Mouse (Mus musculus) limb, embryonic 15.5 days (tissue): ENCODE results near the gene Galp. TPM values are rescaled to one million over a fixed set of nuclear protein-coding genes. Genes with fewer than 3 reads are reported as not detected.
A peak's percentile ranks its signal among the peaks of the same experiment; 100 is the strongest.
"Not testable (repeated sequence)": the region's sequence is repeated elsewhere in the genome, so short reads cannot be mapped to it uniquely, and the experiment has no call there.

ENCODE experiments used
- ATAC-seq: fragments of 200-750 bp; cut with Nextera tagmentation; 2 replicates; pipeline ENCODE4 v1.8.0; 2017; ENCODE audit warnings: low read depth, moderate TSS enrichment; ENCODE audit not compliant: insufficient number of reproducible peaks, low FRiP score, low TSS enrichment
- H3K27ac ChIP-seq: fragments of 300-500 bp; sonication (generic); 2 replicates; pipeline ENCODE4 v1.5.1; 2015; ENCODE audit warnings: moderate library complexity, mild to moderate bottlenecking, inconsistent platforms
- H3K27me3 ChIP-seq: fragments of 300-500 bp; sonication (generic); 2 replicates; pipeline ENCODE4 v1.6.1; 2015; ENCODE audit warnings: inconsistent platforms
- H3K36me3 ChIP-seq: fragments of 300-500 bp; sonication (generic); 2 replicates; pipeline ENCODE4 v1.6.1; 2015; ENCODE audit warnings: inconsistent platforms
- H3K4me1 ChIP-seq: fragments of 300-500 bp; sonication (generic); 2 replicates; pipeline ENCODE4 v1.6.1; 2015; ENCODE audit warnings: inconsistent platforms
- H3K4me2 ChIP-seq: fragments of 300-500 bp; sonication (generic); 2 replicates; pipeline ENCODE4 v1.6.1; 2015; ENCODE audit warnings: mild to moderate bottlenecking, inconsistent platforms
- H3K4me3 ChIP-seq: fragments of 300-500 bp; sonication (generic); 2 replicates; pipeline ENCODE4 v1.5.1; 2015; ENCODE audit warnings: mild to moderate bottlenecking, inconsistent platforms
- H3K9ac ChIP-seq: fragments of 300-500 bp; sonication (generic); 2 replicates; pipeline ENCODE4 v1.6.1; 2015; ENCODE audit warnings: inconsistent platforms
- H3K9me3 ChIP-seq: fragments of 300-500 bp; sonication (generic); 2 replicates; pipeline ENCODE4 v1.6.1; 2016; ENCODE audit warnings: inconsistent platforms
- WGBS: fragments of 180-500 bp; shearing (Covaris S2); methylation state at CpG from one replicate; pipeline ENCODE4 v1.1.7; 2015; 5-methylcytosine and 5-hydroxymethylcytosine counted together
- polyA plus RNA-seq: library from polyadenylated mRNA; unstranded; fragments of >200 nt; fragmentation: Nextera tagmentation; extraction: Ambion mirVana; gene quantifications from 2 replicates; pipeline ENCODE4 v1.2.1, GENCODE M21; 2015

Galp gene
- polyA plus RNA-seq, 1 experiment from 2014 or later = not detected

- ATAC-seq = no peak
- Histone ChIP-seq H3K4me3 (no peak overlapping the region), H3K27ac (no peak overlapping the region), H3K27me3 (no peaks in the 10 kb centered on the region), H3K36me3 (no peaks in the 10 kb centered on the region), H3K4me1 (0 out of 2 replicates have a peak, but pooled peaks cover 2% of the 10 kb centered on the region), H3K4me2 (no peak overlapping the region), H3K9ac (no peak overlapping the region), H3K9me3 (no peaks in the 10 kb centered on the region)
- WGBS = 77% methylated on average over 4 of the region's 4 CpGs
Measured at GRCm38 (mm10) chr7:6162172-6162571, 34.7 kb upstream of the Galp start.

DNA sequence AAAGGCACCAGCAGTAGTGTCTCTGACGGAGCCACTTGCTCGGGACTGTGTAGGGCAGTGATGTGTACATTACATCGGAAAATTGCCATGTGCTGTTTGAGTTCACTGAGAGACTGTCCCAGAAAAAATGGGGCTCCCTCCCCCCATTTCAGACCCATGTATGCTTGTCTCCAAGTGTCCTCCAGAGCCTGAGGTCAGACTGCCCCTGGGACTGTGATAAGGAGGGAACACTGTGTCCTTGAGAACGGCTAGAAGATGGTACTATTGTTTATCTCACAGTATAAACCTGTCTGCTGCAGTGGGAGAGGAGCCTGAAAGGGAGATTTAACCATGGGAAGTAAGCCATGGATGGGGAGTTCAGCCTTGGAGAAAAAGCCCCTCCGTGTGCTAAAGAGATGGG lies 32.2 kb upstream of the Galp start:
- Histone ChIP-seq H3K9me3 (no peaks in the 10 kb centered on the region), H3K9ac (no peak overlapping the region), H3K36me3 (no peaks in the 10 kb centered on the region), H3K4me1 (no peaks in the 10 kb centered on the region), H3K4me2 (no peak overlapping the region), H3K4me3 (no peak overlapping the region), H3K27ac (no peak overlapping the region), H3K27me3 (no peaks in the 10 kb centered on the region)
- 54% methylated on average over 5 of the region's 5 CpGs for WGBS
- no peak for ATAC-seq

DNA sequence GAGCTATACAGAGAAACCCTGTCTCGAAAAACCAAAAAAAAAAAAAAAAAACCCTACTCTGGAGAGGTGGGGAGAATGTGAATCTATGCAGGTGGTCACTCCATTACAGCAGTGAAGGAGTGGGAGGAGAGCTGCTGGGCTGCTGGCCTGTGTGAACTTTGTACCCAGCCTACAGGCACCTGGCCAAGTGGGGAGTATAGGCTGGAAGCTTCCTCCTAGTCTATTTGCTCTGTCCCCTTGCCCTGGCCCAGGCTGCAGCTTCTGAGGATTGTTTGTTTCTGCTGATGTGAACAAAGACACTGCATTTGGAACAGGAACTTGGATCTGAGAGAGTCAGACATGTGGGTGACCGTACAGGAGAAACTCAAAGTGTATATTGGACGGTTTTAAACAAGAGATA lies 27.5 kb upstream of the Galp start:
- no peak overlapping the region for H3K27ac ChIP-seq
- 0 out of 2 replicates have a peak, but pooled peaks cover 4% of the 10 kb centered on the region for H3K36me3 ChIP-seq
- no peaks in the 10 kb centered on the region for H3K9me3 ChIP-seq
- WGBS = 78% methylated on average over 3 of the region's 3 CpGs
- H3K4me2 ChIP-seq = no peak overlapping the region
- H3K4me3 ChIP-seq = no peak overlapping the region
- H3K4me1 ChIP-seq = peaks cover 19% of the 10 kb centered on the region
- H3K27me3 ChIP-seq = no peaks in the 10 kb centered on the region
- no peak overlapping the region for H3K9ac ChIP-seq
- ATAC-seq = no peak

GRCm38 (mm10) chr7:6170391-6170790 lies 26.5 kb upstream of the Galp start:
- no peak overlapping the region for H3K4me2 ChIP-seq
- H3K9ac ChIP-seq = no peak overlapping the region
- peaks cover 4% of the 10 kb centered on the region; the same call in 1 of the 2 replicates for H3K36me3 ChIP-seq
- no peaks in the 10 kb centered on the region for H3K27me3 ChIP-seq
- 78% methylated on average over 9 of the region's 9 CpGs for WGBS
- no peak overlapping the region for H3K4me3 ChIP-seq
- no peaks in the 10 kb centered on the region for H3K9me3 ChIP-seq
- no peak for ATAC-seq
- H3K27ac ChIP-seq = no peak overlapping the region
- peaks cover 19% of the 10 kb centered on the region for H3K4me1 ChIP-seq

DNA sequence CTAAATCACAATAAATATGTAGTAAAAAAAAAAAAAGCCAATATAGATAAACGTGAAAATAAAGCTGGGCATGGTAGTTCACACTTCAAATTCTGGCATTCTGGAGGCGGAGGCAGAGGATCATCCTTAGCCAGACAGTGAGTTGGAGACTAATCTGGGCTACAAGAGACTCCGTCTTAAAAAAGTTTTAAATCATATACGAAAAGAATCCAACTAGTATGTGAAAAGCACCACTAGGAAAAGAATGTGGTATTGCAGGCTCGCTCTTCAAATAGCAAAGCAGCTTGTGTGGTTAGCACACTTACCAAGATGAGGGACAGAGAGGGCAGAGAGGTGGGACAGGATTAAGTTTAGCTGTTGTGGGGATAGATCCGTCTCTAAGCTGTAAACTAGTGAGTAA lies 26.0 kb upstream of the Galp start:
- H3K27me3 ChIP-seq = no peaks in the 10 kb centered on the region
- peaks cover 19% of the 10 kb centered on the region for H3K4me1 ChIP-seq
- no peaks in the 10 kb centered on the region for H3K9me3 ChIP-seq
- no peak for ATAC-seq
- H3K36me3 ChIP-seq = peaks cover 8% of the 10 kb centered on the region; the same call in 1 of the 2 replicates
- H3K27ac ChIP-seq = peak overlapping the region; percentile 86; the same call in 1 of the 2 replicates
- H3K4me3 ChIP-seq = peak overlapping the region; percentile 71
- 0 out of 2 replicates have a peak overlapping the region, but pooled peaks have one; percentile 20 for H3K9ac ChIP-seq
- 40% methylated on average over 6 of the region's 6 CpGs for WGBS
- H3K4me2 ChIP-seq = peak overlapping the region; percentile 91

DNA sequence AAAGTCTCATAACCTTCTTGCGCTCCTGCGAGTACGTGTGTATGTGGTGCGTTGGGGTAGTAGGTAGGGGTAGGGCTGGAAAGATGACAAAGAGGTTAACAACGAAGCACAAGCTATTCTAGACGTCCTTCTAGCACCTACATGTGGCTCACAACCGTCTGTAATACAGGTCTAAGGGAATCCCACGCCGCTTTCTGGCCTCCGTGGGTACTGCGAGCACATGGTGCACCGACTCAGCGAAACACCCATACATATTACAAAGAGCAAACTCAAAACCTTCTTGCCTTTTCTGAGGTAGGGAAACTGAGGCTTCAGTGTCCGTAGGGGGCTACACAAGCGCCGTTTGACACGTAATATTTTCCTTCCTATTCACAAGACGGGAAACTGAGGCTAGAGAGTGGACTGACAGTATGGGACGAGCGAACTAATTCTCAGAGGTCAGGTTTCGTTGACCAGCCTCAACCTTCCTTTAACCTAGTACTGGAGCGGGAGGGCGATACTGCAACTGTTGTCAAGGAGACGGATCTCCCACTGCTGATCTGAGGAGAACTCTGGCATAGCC lies 25.4 kb upstream of the Galp start:
- peaks cover 19% of the 10 kb centered on the region for H3K4me1 ChIP-seq
- H3K27me3 ChIP-seq = no peaks in the 10 kb centered on the region
- H3K9ac ChIP-seq = peak overlapping the region; percentile 37
- peak overlapping the region; percentile 71 for H3K4me3 ChIP-seq
- 1% methylated on average over 24 of the region's 24 CpGs for WGBS
- peak overlapping the region; percentile 91 for H3K4me2 ChIP-seq
- ATAC-seq = no peak
- H3K9me3 ChIP-seq = no peaks in the 10 kb centered on the region
- H3K27ac ChIP-seq = peak overlapping the region; percentile 86
- peaks cover 9% of the 10 kb centered on the region; the same call in 1 of the 2 replicates for H3K36me3 ChIP-seq

DNA sequence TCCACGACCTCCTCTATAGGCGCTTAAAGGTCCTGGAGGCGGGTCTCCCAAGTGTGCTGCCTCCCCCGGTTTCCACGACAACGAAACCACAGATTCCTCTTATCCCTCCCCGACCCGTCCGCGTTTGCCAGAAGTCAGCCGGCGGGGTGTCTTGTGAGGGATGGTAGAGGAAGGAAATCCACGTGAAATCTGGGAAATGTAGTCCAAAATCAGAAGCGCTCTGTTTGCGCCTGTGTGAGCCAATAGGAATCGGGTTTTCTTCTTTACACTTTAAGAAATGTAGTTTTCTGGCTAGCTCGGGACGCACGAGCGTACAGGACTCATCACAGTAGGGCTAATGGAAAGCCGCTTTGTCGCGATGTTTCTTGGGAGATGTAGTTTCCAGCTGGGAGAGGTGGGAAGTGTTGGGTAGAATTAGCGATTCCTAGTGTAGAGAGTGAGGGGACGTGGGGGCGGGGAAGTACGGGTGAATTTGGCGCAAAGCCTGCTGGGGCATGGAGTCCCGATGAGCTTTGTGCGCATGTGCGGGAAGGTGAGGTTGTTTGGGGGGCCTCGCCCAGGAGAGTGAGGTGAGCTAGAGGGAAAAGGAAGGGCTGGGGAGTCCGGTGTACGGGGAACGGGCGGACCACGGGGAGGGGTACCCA lies 24.8 kb upstream of the Galp start, which contains the start of gene Zfp444:
Zfp444 (plus strand) TSS at position 221 of the 644 bp plus-strand sequence.
- Histone ChIP-seq H3K9me3 (no peaks in the 10 kb centered on the region), H3K36me3 (peaks cover 9% of the 10 kb centered on the region; the same call in 1 of the 2 replicates), H3K4me1 (peaks cover 19% of the 10 kb centered on the region), H3K27ac (peak within 1 kb of the TSS; percentile 86), H3K9ac (peak within 1 kb of the TSS; percentile 76), H3K27me3 (no peaks in the 10 kb centered on the region), H3K4me2 (peak within 1 kb of the TSS; percentile 91), H3K4me3 (peak within 1 kb of the TSS; percentile 71)
- 1% methylated on average over 37 of the region's 37 CpGs for WGBS
- peak; percentile 98 for ATAC-seq

DNA sequence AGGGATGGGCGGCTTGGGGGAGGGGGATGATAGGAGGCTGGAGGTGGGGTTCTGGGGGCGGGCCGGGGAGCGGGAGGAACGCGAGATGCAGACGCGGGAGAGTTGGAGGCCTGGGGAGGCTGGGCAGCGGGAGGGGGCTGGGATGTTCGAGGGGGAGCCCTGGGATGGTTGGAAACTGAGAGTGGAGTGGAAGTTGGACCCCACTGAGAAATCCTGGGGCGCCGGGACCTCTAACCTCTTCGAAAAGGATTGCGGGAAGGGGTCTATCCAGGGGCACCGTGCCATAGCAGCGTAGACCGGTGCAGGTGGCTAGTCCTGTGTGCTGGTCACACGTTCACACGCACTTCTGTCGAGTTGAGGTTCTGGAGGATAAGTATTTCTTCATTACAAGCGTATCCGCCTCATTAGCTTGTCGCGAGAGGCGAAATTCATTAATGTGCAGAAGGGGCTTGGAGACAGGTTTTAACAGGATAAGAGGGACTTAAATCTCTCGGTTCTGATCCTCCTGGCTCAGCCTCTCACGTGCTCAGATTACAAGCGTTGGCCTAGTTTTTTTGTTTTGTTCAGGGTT lies 24.1 kb upstream of the Galp start:
- peak overlapping the region; percentile 71 for H3K4me2 ChIP-seq
- H3K27ac ChIP-seq = peak overlapping the region; percentile 86
- H3K4me1 ChIP-seq = peaks cover 19% of the 10 kb centered on the region
- peak; percentile 13; the same call in 1 of the 2 replicates for ATAC-seq
- H3K9ac ChIP-seq = peak overlapping the region; percentile 76
- no peaks in the 10 kb centered on the region for H3K27me3 ChIP-seq
- H3K9me3 ChIP-seq = no peaks in the 10 kb centered on the region
- WGBS = under 1% methylated on average over 28 of the region's 28 CpGs
- H3K4me3 ChIP-seq = peak overlapping the region; percentile 71
- peaks cover 9% of the 10 kb centered on the region; the same call in 1 of the 2 replicates for H3K36me3 ChIP-seq

DNA sequence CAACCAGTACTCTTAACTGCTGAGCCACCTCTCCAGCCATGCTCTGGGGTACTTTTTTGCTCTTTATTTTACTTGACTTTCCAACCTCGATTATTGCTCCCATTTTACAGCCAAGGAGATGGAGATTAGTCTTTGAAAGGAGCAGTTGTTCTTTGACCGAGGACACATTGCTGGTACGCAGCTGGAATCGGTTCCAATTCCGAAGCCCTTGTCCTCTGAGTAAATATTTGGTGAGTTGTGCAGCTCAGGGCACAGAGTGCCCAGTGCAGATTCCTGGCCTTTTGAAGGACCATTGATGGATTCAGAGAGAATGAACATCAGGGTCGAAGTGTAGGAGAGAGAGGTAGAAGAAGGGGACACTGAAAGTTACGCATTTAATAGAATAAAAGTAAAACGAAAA lies 23.0 kb upstream of the Galp start:
- H3K36me3 ChIP-seq = peaks cover 15% of the 10 kb centered on the region
- no peak overlapping the region for H3K4me3 ChIP-seq
- no peaks in the 10 kb centered on the region for H3K9me3 ChIP-seq
- H3K27ac ChIP-seq = no peak overlapping the region
- no peak for ATAC-seq
- H3K27me3 ChIP-seq = no peaks in the 10 kb centered on the region
- H3K4me1 ChIP-seq = peaks cover 19% of the 10 kb centered on the region
- WGBS = 86% methylated on average over 8 of the region's 8 CpGs
- no peak overlapping the region for H3K4me2 ChIP-seq
- no peak overlapping the region for H3K9ac ChIP-seq

GRCm38 (mm10) chr7:6174365-6174987 lies 22.4 kb upstream of the Galp start:
- peaks cover 19% of the 10 kb centered on the region for H3K36me3 ChIP-seq
- not testable (repeated sequence) for H3K27me3 ChIP-seq, H3K4me2 ChIP-seq, H3K9ac ChIP-seq, H3K4me3 ChIP-seq, H3K27ac ChIP-seq, H3K9me3 ChIP-seq, ATAC-seq
- WGBS = 83% methylated on average over 9 of the region's 9 CpGs
- peaks cover 19% of the 10 kb centered on the region for H3K4me1 ChIP-seq

GRCm38 (mm10) chr7:6179013-6179412 lies 17.9 kb upstream of the Galp start:
- no peak overlapping the region for H3K4me3 ChIP-seq
- H3K4me2 ChIP-seq = no peak overlapping the region
- no peaks in the 10 kb centered on the region; the same call in 1 of the 2 replicates for H3K4me1 ChIP-seq
- H3K27me3 ChIP-seq = no peaks in the 10 kb centered on the region
- peaks cover 35% of the 10 kb centered on the region for H3K36me3 ChIP-seq
- H3K9ac ChIP-seq = no peak overlapping the region
- no peaks in the 10 kb centered on the region for H3K9me3 ChIP-seq
- no peak for ATAC-seq
- H3K27ac ChIP-seq = no peak overlapping the region

- Histone ChIP-seq H3K27ac (no peak overlapping the region), H3K4me1 (no peaks in the 10 kb centered on the region; the same call in 1 of the 2 replicates), H3K4me3 (no peak overlapping the region), H3K9ac (no peak overlapping the region), H3K27me3 (no peaks in the 10 kb centered on the region), H3K9me3 (no peaks in the 10 kb centered on the region), H3K36me3 (peaks cover 63% of the 10 kb centered on the region), H3K4me2 (no peak overlapping the region)
- ATAC-seq = no peak
Measured at GRCm38 (mm10) chr7:6182882-6183281, 14.0 kb upstream of the Galp start.
